ENCODE assay signal across 9 mouse cellular contexts in the genomic region with DNA sequence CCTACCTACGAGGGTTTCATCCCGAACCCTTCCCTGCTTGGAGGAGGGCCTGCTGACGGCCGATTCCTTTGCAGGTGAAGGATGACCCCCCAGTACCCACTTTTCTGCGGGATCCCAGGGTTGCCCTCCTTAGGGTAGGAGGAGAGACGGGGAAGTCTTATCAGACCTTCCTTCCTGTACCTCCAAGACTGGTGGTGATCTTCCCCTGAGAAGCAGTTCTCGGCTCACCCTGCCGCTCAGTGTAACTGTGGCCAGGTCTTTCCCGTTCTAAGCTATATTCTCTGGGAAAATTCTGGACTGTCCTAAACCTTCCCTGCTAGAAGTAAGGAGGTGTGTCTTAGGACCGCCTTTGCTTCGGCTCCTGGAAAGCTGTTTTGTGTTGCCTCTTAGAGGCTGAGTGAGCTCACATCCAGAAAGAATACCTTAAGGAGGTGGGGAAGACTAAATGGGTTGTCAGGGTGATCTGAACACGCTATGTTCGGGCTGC. TPM values are rescaled to one million over a fixed set of nuclear protein-coding genes. Genes with fewer than 3 reads are reported as not detected.
DNase-seq lines count a peak whose midpoint lies in the region; ATAC-seq lines count a peak whose summit lies in the region.
"Had no signal": no experiment of that assay in that cellular context is flagged by ENCODE, and none has a peak within 500 bp of the region (broad histone marks: within the 10 kb centered on the region; RNA-seq: fewer than 3 reads in every experiment).

No protein-coding gene starts in this region.

- H3K4me2 ChIP-seq in embryonic facial prominence, embryonic 11.5 days (ENCODE audit: low read depth, low read length) = peak overlapping the region; percentile 55
- H3K4me2 ChIP-seq in midbrain, embryonic 16.5 days (ENCODE audit: low read length) = peak overlapping the region; percentile 90

- under 1% methylated on average over 13 of the region's 13 CpGs for WGBS in embryonic facial prominence, embryonic 11.5 days
- under 1% methylated on average over 13 of the region's 13 CpGs for WGBS in midbrain, embryonic 16.5 days

- H3K27me3 ChIP-seq in megakaryocyte, embryonic 14.5 days (replicated peaks) = no peaks in the 10 kb centered on the region
- no peaks in the 10 kb centered on the region for H3K27me3 ChIP-seq in embryonic facial prominence, embryonic 11.5 days (ENCODE audit: control insufficient read depth, insufficient read depth, low read length)
- H3K27me3 ChIP-seq in midbrain, embryonic 16.5 days (ENCODE audit: control insufficient read depth, insufficient read depth, low read depth, low read length) = no peaks in the 10 kb centered on the region

- H3K4me3 ChIP-seq in megakaryocyte, embryonic 14.5 days (replicated peaks) = peak overlapping the region; percentile 98
- peak overlapping the region; percentile 36 for H3K4me3 ChIP-seq in embryonic facial prominence, embryonic 11.5 days (ENCODE audit: low read depth, low read length)
- H3K4me3 ChIP-seq in midbrain, embryonic 16.5 days (ENCODE audit: low read depth, low read length) = peak overlapping the region; percentile 62

- H3K27ac ChIP-seq in embryonic facial prominence, embryonic 11.5 days (replicated peaks; ENCODE audit: low read depth, low read length) = peak overlapping the region; percentile 83
- H3K27ac ChIP-seq in midbrain, embryonic 16.5 days (ENCODE audit: low read length) = peak overlapping the region; percentile 94

- ATAC-seq in megakaryocyte, adult 5-6 weeks (ENCODE audit: poor library complexity, severe bottlenecking) = no peak
- peak; percentile 4; the same call in 1 of the 2 replicates for ATAC-seq in embryonic facial prominence, embryonic 11.5 days (replicated peaks; ENCODE audit: insufficient number of reproducible peaks, low FRiP score, low TSS enrichment, low read depth)
- peak; percentile 12 for ATAC-seq in inflammation-experienced regulatory T-cells, adult 6 months
- peak; percentile 38 for ATAC-seq in midbrain, embryonic 16.5 days

- peak overlapping the region; percentile 67 for H3K9ac ChIP-seq in embryonic facial prominence, embryonic 11.5 days (replicated peaks; ENCODE audit: low read length)
- H3K9ac ChIP-seq in midbrain, embryonic 16.5 days (ENCODE audit: low read depth, low read length) = peak overlapping the region; percentile 76

- H3K9me3 ChIP-seq in megakaryocyte, embryonic 14.5 days = no peaks in the 10 kb centered on the region
- H3K9me3 ChIP-seq in embryonic facial prominence, embryonic 11.5 days (replicated peaks; ENCODE audit: control insufficient read depth, low read length) = no peaks in the 10 kb centered on the region
- H3K9me3 ChIP-seq in midbrain, embryonic 16.5 days (replicated peaks; ENCODE audit: control insufficient read depth, low read length, poor library complexity, severe bottlenecking) = no peaks in the 10 kb centered on the region

- peaks cover 54% of the 10 kb centered on the region for H3K36me3 ChIP-seq in megakaryocyte, embryonic 14.5 days (replicated peaks; ENCODE audit: low read length)
- H3K36me3 ChIP-seq in embryonic facial prominence, embryonic 11.5 days (replicated peaks; ENCODE audit: control insufficient read depth, insufficient read depth, low read depth, low read length) = no peaks in the 10 kb centered on the region
- H3K36me3 ChIP-seq in midbrain, embryonic 16.5 days (ENCODE audit: control insufficient read depth, insufficient read depth, low read length) = no peaks in the 10 kb centered on the region; the same call in 1 of the 2 replicates

- peak; percentile 54 for DNase-seq in embryonic facial prominence, embryonic 11.5 days (ENCODE audit: low spot score)
- no peak for DNase-seq in spleen, postnatal 10 days (ENCODE audit: low spot score in 2 of 2)
- DNase-seq in retina, postnatal 1 day = no peak
- DNase-seq in urinary bladder, postnatal 14 days (ENCODE audit: low spot score) = no peak

- H3K4me1 ChIP-seq in megakaryocyte, embryonic 14.5 days = peaks cover 72% of the 10 kb centered on the region
- H3K4me1 ChIP-seq in embryonic facial prominence, embryonic 11.5 days (ENCODE audit: control insufficient read depth, insufficient read depth, low read length) = no peaks in the 10 kb centered on the region
- H3K4me1 ChIP-seq in midbrain, embryonic 16.5 days (ENCODE audit: control insufficient read depth, insufficient read depth, low read length) = peaks cover 20% of the 10 kb centered on the region

RNA-seq across cellular contexts. Expression of a gene that starts 0.5 kb away (rescaled TPM):
- polyA plus RNA-seq in megakaryocyte, embryonic 14.5 days (2012; ENCODE audit: insufficient read depth, low replicate concordance) = 4.4 and 14.6 TPM in 2 replicates
- 40.3 and 42.5 TPM in 2 replicates for total RNA-seq in megakaryocyte, adult 5-6 weeks (2015)
- 52.8 and 53.3 TPM in 2 replicates for total RNA-seq in megakaryocyte, adult 5-6 weeks (2017)
- polyA plus RNA-seq in embryonic facial prominence, embryonic 11.5 days (2014; fragmentation: Nextera tagmentation; extraction: Ambion mirVana) = 76.5 and 79.7 TPM in 2 replicates
- 100 to 1,000 TPM in 1 of 3 experiments, 10 to 100 TPM in 2; 85.8 to 107 (median 94.9) TPM for polyA plus RNA-seq in inflammation-experienced regulatory T-cells, adult 6 months (2017; shearing (Covaris generic))
- 32.7 and 36.4 TPM in 2 replicates for polyA plus RNA-seq in midbrain, embryonic 16.5 days (2015; fragmentation: Nextera tagmentation; extraction: Ambion mirVana)

RNA-seq across cellular contexts. Expression of a gene that starts 0.6 kb away (rescaled TPM):
- polyA plus RNA-seq in megakaryocyte, embryonic 14.5 days (2012; ENCODE audit: insufficient read depth, low replicate concordance) = 12.7 and 14.4 TPM in 2 replicates
- total RNA-seq in megakaryocyte, adult 5-6 weeks (2015) = 83.3 and 85.2 TPM in 2 replicates
- total RNA-seq in megakaryocyte, adult 5-6 weeks (2017) = 32.8 and 47.1 TPM in 2 replicates
- 23.0 and 26.5 TPM in 2 replicates for polyA plus RNA-seq in embryonic facial prominence, embryonic 11.5 days (2014; fragmentation: Nextera tagmentation; extraction: Ambion mirVana)
- polyA plus RNA-seq in inflammation-experienced regulatory T-cells, adult 6 months (2017; shearing (Covaris generic)) = 10 to 100 TPM in 2 of 3 experiments, 1 to 10 TPM in 1; 9.9 to 12.1 (median 11.2) TPM
- 10.7 and 11.1 TPM in 2 replicates for polyA plus RNA-seq in midbrain, embryonic 16.5 days (2015; fragmentation: Nextera tagmentation; extraction: Ambion mirVana)

RNA-seq across cellular contexts. Expression of a gene that starts 22.4 kb away (rescaled TPM):
- polyA plus RNA-seq in megakaryocyte, embryonic 14.5 days (2012; ENCODE audit: insufficient read depth, low replicate concordance) = not detected in 2 replicates
- 0.45 TPM in 1 of 2 replicates, not detected in the other for total RNA-seq in megakaryocyte, adult 5-6 weeks (2015)
- 0.20 TPM in 1 of 2 replicates, not detected in the other for total RNA-seq in megakaryocyte, adult 5-6 weeks (2017)
- polyA plus RNA-seq in embryonic facial prominence, embryonic 11.5 days (2014; fragmentation: Nextera tagmentation; extraction: Ambion mirVana) = 1.2 and 2.0 TPM in 2 replicates
- polyA plus RNA-seq in inflammation-experienced regulatory T-cells, adult 6 months (2017; shearing (Covaris generic)) = 1 to 10 TPM; 1.8 to 5.7 (median 2.2) TPM
- polyA plus RNA-seq in midbrain, embryonic 16.5 days (2015; fragmentation: Nextera tagmentation; extraction: Ambion mirVana) = 0.43 and 0.58 TPM in 2 replicates

RNA-seq across cellular contexts. Expression of a gene that starts 41.0 kb away (rescaled TPM):
- polyA plus RNA-seq in megakaryocyte, embryonic 14.5 days (2012; ENCODE audit: insufficient read depth, low replicate concordance) = not detected in 2 replicates
- total RNA-seq in megakaryocyte, adult 5-6 weeks (2015) = 3.2 and 5.3 TPM in 2 replicates
- total RNA-seq in megakaryocyte, adult 5-6 weeks (2017) = 4.4 and 14.3 TPM in 2 replicates
- polyA plus RNA-seq in embryonic facial prominence, embryonic 11.5 days (2014; fragmentation: Nextera tagmentation; extraction: Ambion mirVana) = 0.28 and 0.52 TPM in 2 replicates
- not detected for polyA plus RNA-seq in inflammation-experienced regulatory T-cells, adult 6 months (2017; shearing (Covaris generic))
- 1.8 and 1.9 TPM in 2 replicates for polyA plus RNA-seq in midbrain, embryonic 16.5 days (2015; fragmentation: Nextera tagmentation; extraction: Ambion mirVana)
- total RNA-seq: left cerebral cortex, adult 8-10 months had no signal

RNA-seq across cellular contexts. Expression of a gene that starts 44.4 kb away (rescaled TPM):
- not detected in 2 replicates for polyA plus RNA-seq in megakaryocyte, embryonic 14.5 days (2012; ENCODE audit: insufficient read depth, low replicate concordance)
- 0.38 TPM in 1 of 2 replicates, not detected in the other for total RNA-seq in megakaryocyte, adult 5-6 weeks (2015)
- 0.37 and 0.40 TPM in 2 replicates for total RNA-seq in megakaryocyte, adult 5-6 weeks (2017)
- polyA plus RNA-seq in embryonic facial prominence, embryonic 11.5 days (2014; fragmentation: Nextera tagmentation; extraction: Ambion mirVana) = 0.26 and 0.34 TPM in 2 replicates
- polyA plus RNA-seq in inflammation-experienced regulatory T-cells, adult 6 months (2017; shearing (Covaris generic)) = 10 to 100 TPM; 16.0 to 23.9 (median 16.7) TPM
- polyA plus RNA-seq in midbrain, embryonic 16.5 days (2015; fragmentation: Nextera tagmentation; extraction: Ambion mirVana) = 0.21 TPM in 1 of 2 replicates, not detected in the other

Comparison
In these comparisons a context has a peak if more than half of its experiments do, and no peak if none do; other contexts are left out.
1. H3K4me3 ChIP-seq: peak in every context shown above with its lines; median percentile 98 in megakaryocyte, embryonic 14.5 days; 62 in midbrain, embryonic 16.5 days; 36 in embryonic facial prominence, embryonic 11.5 days.